Mouse (Mus musculus) forebrain, embryonic 16.5 days (tissue): ENCODE measurements around the gene Asb4. TPM values are rescaled to one million over a fixed set of nuclear protein-coding genes. Genes with fewer than 3 reads are reported as not detected.
"Not testable (repeated sequence)": the region's sequence is repeated elsewhere in the genome, so short reads cannot be mapped to it uniquely, and the experiment has no call there.

ENCODE experiments used
- ATAC-seq: fragments of 200-750 bp; cut with Nextera tagmentation; 2 replicates; pipeline ENCODE4 v1.8.0; 2017; ENCODE audit warnings: mild to moderate bottlenecking, moderate library complexity
- H3K27ac ChIP-seq: fragments of 300-500 bp; sonication (generic); 2 replicates; pipeline ENCODE4 v1.5.1; 2014; ENCODE audit warnings: low read length, control low read depth
- H3K27me3 ChIP-seq: fragments of 300-500 bp; sonication (generic); replicated peaks from 2 replicates; pipeline ENCODE4 v1.6.1; 2014; ENCODE audit warnings: low read length; ENCODE audit not compliant: control insufficient read depth, insufficient read depth
- H3K36me3 ChIP-seq: fragments of 300-500 bp; sonication (generic); 2 replicates; pipeline ENCODE4 v1.6.1; 2014; ENCODE audit not compliant: control insufficient read depth, insufficient read depth
- H3K4me1 ChIP-seq: fragments of 300-500 bp; sonication (generic); replicated peaks from 2 replicates; pipeline ENCODE4 v1.6.1; 2014; ENCODE audit warnings: low read length; ENCODE audit not compliant: control insufficient read depth, insufficient read depth
- H3K4me2 ChIP-seq: fragments of 300-500 bp; sonication (generic); 2 replicates; pipeline ENCODE4 v1.6.1; 2014; ENCODE audit warnings: mild to moderate bottlenecking, low read length, control low read depth
- H3K4me3 ChIP-seq: fragments of 300-500 bp; sonication (generic); replicated peaks from 2 replicates; pipeline ENCODE4 v1.5.1; 2014; ENCODE audit warnings: mild to moderate bottlenecking, low read length, control low read depth
- H3K9ac ChIP-seq: fragments of 300-500 bp; sonication (generic); replicated peaks from 2 replicates; pipeline ENCODE4 v1.6.1; 2014; ENCODE audit warnings: low read depth, low read length, control low read depth
- H3K9me3 ChIP-seq: fragments of 300-500 bp; sonication (generic); 2 replicates; pipeline ENCODE4 v1.6.1; 2016; ENCODE audit warnings: low read length; ENCODE audit not compliant: control insufficient read depth
- WGBS: fragments of 180-500 bp; shearing (Covaris S2); extraction: QIAGEN DNeasy Blood & Tissue Kit; methylation state at CpG from one replicate; pipeline ENCODE4 v1.1.7; 2014; 5-methylcytosine and 5-hydroxymethylcytosine counted together
- polyA plus RNA-seq: library from polyadenylated mRNA; unstranded; fragments of >200 nt; fragmentation: Nextera tagmentation; extraction: Ambion mirVana; gene quantifications from 2 replicates; pipeline ENCODE4 v1.2.1, GENCODE M21; 2015

The Asb4 gene
- 10.8 and 16.4 TPM in 2 replicates for polyA plus RNA-seq

- H3K9ac ChIP-seq, result peak within 1 kb of the TSS; percentile 52
- 3% methylated on average over 19 of the region's 19 CpGs for WGBS
- no peaks in the 10 kb centered on the region for H3K36me3 ChIP-seq
- peaks cover 44% of the 10 kb centered on the region for H3K4me1 ChIP-seq
- peak within 1 kb of the TSS; percentile 83 for H3K27ac ChIP-seq
- H3K4me2 ChIP-seq, result peak within 1 kb of the TSS; percentile 57
- peak within 1 kb of the TSS; percentile 44 for H3K4me3 ChIP-seq
- H3K27me3 ChIP-seq, result no peaks in the 10 kb centered on the region
- H3K9me3 ChIP-seq, result no peaks in the 10 kb centered on the region
- ATAC-seq, result peak; percentile 29; the same call in 1 of the 2 replicates
These were observed at the start of gene Asb4 for GRCm38 (mm10) chr6:5383336-5384177. TSS of gene Asb4 (plus strand) at chr6:5383386.

- Histone ChIP-seq H3K9ac (no peak overlapping the region), H3K4me2 (no peak overlapping the region), H3K4me3 (no peak overlapping the region), H3K4me1 (no peaks in the 10 kb centered on the region), H3K9me3 (no peaks in the 10 kb centered on the region), H3K36me3 (no peaks in the 10 kb centered on the region), H3K27ac (no peak overlapping the region), H3K27me3 (no peaks in the 10 kb centered on the region)
- 50% methylated on average over 5 of the region's 5 CpGs for WGBS
- no peak for ATAC-seq
These were observed 49.2 kb upstream of the Asb4 start for GRCm38 (mm10) chr6:5334021-5334420.

GRCm38 (mm10) chr6:5336016-5336415 lies 47.2 kb upstream of the Asb4 start:
- not testable (repeated sequence) for H3K9me3 ChIP-seq, H3K27ac ChIP-seq, ATAC-seq, H3K36me3 ChIP-seq, H3K9ac ChIP-seq, H3K4me2 ChIP-seq, H3K4me3 ChIP-seq, H3K27me3 ChIP-seq, H3K4me1 ChIP-seq

DNA sequence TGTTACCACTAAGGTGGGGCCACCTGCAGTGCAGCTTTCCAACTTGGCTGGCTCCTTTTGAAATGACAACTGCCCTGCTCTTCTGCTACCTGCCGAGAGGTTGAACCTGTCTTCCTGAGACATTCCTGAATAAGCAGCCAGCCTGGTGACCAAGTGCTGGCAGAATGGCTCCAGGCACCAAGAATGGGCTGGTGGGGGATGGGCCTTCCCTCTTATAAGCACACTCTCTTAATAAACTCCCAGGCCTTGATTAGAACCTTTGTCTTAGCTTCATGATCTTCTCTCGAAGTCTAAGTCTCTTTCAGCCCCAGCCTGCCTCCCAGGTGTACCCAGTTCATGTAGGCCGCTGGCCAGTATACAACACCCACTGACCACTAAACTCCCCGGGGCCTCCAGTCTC lies 44.4 kb upstream of the Asb4 start:
- not testable (repeated sequence) for H3K9ac ChIP-seq, H3K36me3 ChIP-seq, ATAC-seq, H3K4me1 ChIP-seq, H3K27me3 ChIP-seq, H3K27ac ChIP-seq, H3K4me2 ChIP-seq, H3K9me3 ChIP-seq, H3K4me3 ChIP-seq
- 94% methylated on average over 4 of the region's 4 CpGs for WGBS

GRCm38 (mm10) chr6:5339283-5339682 lies 43.9 kb upstream of the Asb4 start:
- H3K4me3 ChIP-seq, H3K9me3 ChIP-seq, H3K4me1 ChIP-seq, H3K9ac ChIP-seq, ATAC-seq, H3K36me3 ChIP-seq, H3K4me2 ChIP-seq, H3K27me3 ChIP-seq, H3K27ac ChIP-seq: not testable (repeated sequence)
- 96% methylated on average over 1 of the region's 1 CpGs for WGBS

- Histone ChIP-seq H3K9ac (no peak overlapping the region), H3K9me3 (no peaks in the 10 kb centered on the region), H3K36me3 (no peaks in the 10 kb centered on the region), H3K27me3 (no peaks in the 10 kb centered on the region), H3K27ac (no peak overlapping the region), H3K4me3 (no peak overlapping the region), H3K4me2 (no peak overlapping the region), H3K4me1 (no peaks in the 10 kb centered on the region)
- ATAC-seq, result no peak
- WGBS, result 75% methylated on average over 6 of the region's 6 CpGs
These were observed 38.9 kb upstream of the Asb4 start for GRCm38 (mm10) chr6:5344255-5344654.

DNA sequence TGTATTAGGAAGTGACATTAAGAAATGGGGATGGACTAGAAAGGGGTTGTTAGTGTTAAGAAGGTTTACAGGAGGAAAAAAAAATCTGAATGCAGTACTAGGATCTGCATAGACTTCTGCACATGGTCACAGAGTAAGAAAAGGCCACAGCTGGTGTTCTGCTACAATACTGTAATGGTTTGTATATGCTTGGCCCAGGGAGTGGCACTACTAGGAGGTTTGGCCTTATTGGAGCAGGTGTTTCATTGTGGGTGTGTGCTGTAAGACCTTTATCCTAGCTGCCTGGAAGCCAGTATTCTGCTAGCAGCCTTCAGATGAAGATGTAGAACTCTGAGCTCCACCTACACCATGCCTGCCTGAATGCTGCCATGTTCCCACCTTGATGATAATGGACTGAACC lies 25.3 kb upstream of the Asb4 start:
- H3K27me3 ChIP-seq, result no peaks in the 10 kb centered on the region
- H3K4me1 ChIP-seq, result no peaks in the 10 kb centered on the region
- H3K9me3 ChIP-seq, result no peaks in the 10 kb centered on the region
- no peak overlapping the region for H3K27ac ChIP-seq
- H3K36me3 ChIP-seq, result no peaks in the 10 kb centered on the region
- ATAC-seq, result no peak
- no peak overlapping the region for H3K4me2 ChIP-seq
- no peak overlapping the region for H3K4me3 ChIP-seq
- H3K9ac ChIP-seq, result no peak overlapping the region

- ATAC-seq, result no peak
- no peaks in the 10 kb centered on the region for H3K36me3 ChIP-seq
These were observed 22.8 kb upstream of the Asb4 start for GRCm38 (mm10) chr6:5360402-5360801.

GRCm38 (mm10) chr6:5361987-5362386 lies 21.2 kb upstream of the Asb4 start:
- Histone ChIP-seq H3K4me1 (no peaks in the 10 kb centered on the region), H3K27me3 (no peaks in the 10 kb centered on the region), H3K4me2 (no peak overlapping the region), H3K9ac (no peak overlapping the region), H3K4me3 (no peak overlapping the region), H3K9me3 (no peaks in the 10 kb centered on the region), H3K36me3 (no peaks in the 10 kb centered on the region), H3K27ac (no peak overlapping the region)
- 82% methylated on average over 6 of the region's 6 CpGs for whole genome bisulfite sequencing
- no peak for ATAC-seq

More at GRCm38 (mm10) chr6:5360402-5360801, 22.8 kb upstream of the Asb4 start:
- Histone ChIP-seq H3K27ac (no peak overlapping the region), H3K9ac (no peak overlapping the region), H3K27me3 (no peaks in the 10 kb centered on the region), H3K4me3 (no peak overlapping the region), H3K4me2 (no peak overlapping the region), H3K4me1 (no peaks in the 10 kb centered on the region), H3K9me3 (no peaks in the 10 kb centered on the region)
- 89% methylated on average over 5 of the region's 5 CpGs for WGBS
